28 mouse cellular contexts compared by ENCODE assay signal in the genomic region with DNA sequence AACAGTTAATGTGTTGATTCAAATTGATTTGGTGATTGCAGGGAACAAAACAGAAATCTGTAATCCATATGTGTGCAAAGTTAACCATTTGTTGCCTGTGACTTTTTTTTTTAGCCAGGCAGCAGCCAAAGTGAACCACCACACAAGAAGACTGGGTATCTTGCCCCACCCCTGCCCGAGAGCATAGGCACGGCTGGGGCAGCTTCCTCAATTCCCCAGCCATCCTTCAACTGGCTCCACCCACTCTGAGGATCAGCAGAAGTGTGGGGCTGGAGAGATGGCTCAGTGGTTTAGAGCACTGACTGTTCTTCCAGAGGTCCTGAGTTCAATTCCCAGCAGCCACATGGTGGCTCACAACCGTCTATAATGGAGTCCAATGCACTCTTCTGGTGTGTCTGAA. TPM values are rescaled to one million over a fixed set of nuclear protein-coding genes. Genes with fewer than 3 reads are reported as not detected.
"Had no signal": no experiment of that assay in that cellular context is flagged by ENCODE, and none has a peak within 500 bp of the region (broad histone marks: within the 10 kb centered on the region; RNA-seq: fewer than 3 reads in every experiment).

No protein-coding gene starts in this region.

- H3K36me3 ChIP-seq: limb, embryonic 13.5 days; liver, embryonic 12.5 days; liver, embryonic 15.5 days; lung, embryonic 15.5 days; neural tube, embryonic 12.5 days; neural tube, embryonic 15.5 days had no signal

- H3K27me3 ChIP-seq: limb, embryonic 13.5 days; lung, embryonic 15.5 days; neural tube, embryonic 15.5 days had no signal

- ATAC-seq: liver, embryonic 12.5 days had no signal

- H3K9ac ChIP-seq: limb, embryonic 13.5 days; liver, embryonic 12.5 days; liver, embryonic 15.5 days; lung, embryonic 15.5 days; neural tube, embryonic 12.5 days; neural tube, embryonic 15.5 days had no signal

- H3K4me1 ChIP-seq: limb, embryonic 13.5 days; liver, embryonic 12.5 days; liver, embryonic 15.5 days; lung, embryonic 15.5 days; megakaryocyte, embryonic 14.5 days had no signal

- H3K4me3 ChIP-seq: limb, embryonic 13.5 days; liver, embryonic 12.5 days; liver, embryonic 15.5 days; lung, embryonic 15.5 days; megakaryocyte, embryonic 14.5 days; neural tube, embryonic 12.5 days; neural tube, embryonic 15.5 days had no signal

- H3K27ac ChIP-seq: limb, embryonic 13.5 days; liver, embryonic 12.5 days; liver, embryonic 15.5 days; lung, embryonic 15.5 days; neural tube, embryonic 12.5 days; neural tube, embryonic 15.5 days; stomach, postnatal 0 days had no signal

- H3K9me3 ChIP-seq: limb, embryonic 13.5 days; liver, embryonic 12.5 days; liver, embryonic 15.5 days; lung, embryonic 15.5 days; megakaryocyte, embryonic 14.5 days; neural tube, embryonic 12.5 days; neural tube, embryonic 15.5 days had no signal

- DNase-seq: kidney, adult 11 months; kidney, adult 8-10 months; kidney, postnatal 14 days; kidney, postnatal 4 days; left cerebral cortex, postnatal 4 days; liver; lung, adult 18-20 months; lung, postnatal 10 days; lung, postnatal 4 days; midbrain, embryonic 14.5 days; right cerebral cortex, adult 18-20 months; right cerebral cortex, postnatal 14 days; right cerebral cortex, postnatal 4 days; thymus, adult 2 months; thymus, postnatal 14 days had no signal

RNA-seq across cellular contexts. Expression of gene Nkx1-2, which starts 57.9 kb away (rescaled TPM):
- total RNA-seq: layer of hippocampus, adult 18-20 months; layer of hippocampus, postnatal 14 days; left cerebral cortex, postnatal 14 days; left cerebral cortex, postnatal 4 days had no signal
- polyA plus RNA-seq: kidney, embryonic 16.5 days; liver, embryonic 12.5 days; liver, embryonic 15.5 days; lung, embryonic 15.5 days; stomach, embryonic 14.5 days; stomach, postnatal 0 days had no signal
